Mouse (Mus musculus) heart, postnatal 0 days (tissue): ENCODE measurements at regions not wholly inside any gene's neighbourhood (a gene's known extent, or its start where the extent isn't known, plus 50 kb on each side); places are given as distances from the start of the nearest gene placed in this dataset.
A peak's percentile ranks its signal among the peaks of the same experiment; 100 is the strongest.

Experiments
- ATAC-seq: fragments of 200-750 bp; cut with Nextera tagmentation; 2 replicates; pipeline ENCODE4 v1.8.0; 2017; ENCODE audit warnings: low read depth, moderate number of reproducible peaks, moderate library complexity; ENCODE audit not compliant: insufficient read depth
- DNase-seq: peaks from one replicate; pipeline ENCODE4 v3.0.0-alpha.2; 2016; ENCODE audit warnings: low spot score
- H3K27ac ChIP-seq: fragments of 300-500 bp; sonication (generic); 2 replicates; pipeline ENCODE4 v1.5.1; 2014; ENCODE audit warnings: low read depth, mild to moderate bottlenecking
- H3K27me3 ChIP-seq: fragments of 300-500 bp; sonication (generic); 2 replicates; pipeline ENCODE4 v1.6.1; 2014; ENCODE audit warnings: low read length, mixed read lengths; ENCODE audit not compliant: control insufficient read depth, insufficient read depth
- H3K36me3 ChIP-seq: fragments of 300-500 bp; sonication (generic); replicated peaks from 2 replicates; pipeline ENCODE4 v1.6.1; 2014; ENCODE audit warnings: low read length, mixed read lengths; ENCODE audit not compliant: control insufficient read depth, insufficient read depth
- H3K4me1 ChIP-seq: fragments of 300-500 bp; sonication (generic); 2 replicates; pipeline ENCODE4 v1.6.1; 2014; ENCODE audit warnings: antibody characterized with exemption; ENCODE audit not compliant: control insufficient read depth, insufficient read depth
- H3K4me2 ChIP-seq: fragments of 300-500 bp; sonication (generic); 2 replicates; pipeline ENCODE4 v1.6.1; 2014; ENCODE audit warnings: low read depth, mild to moderate bottlenecking, low read length, moderate library complexity
- H3K4me3 ChIP-seq: fragments of 300-500 bp; sonication (generic); 2 replicates; pipeline ENCODE4 v1.5.1; 2014; ENCODE audit warnings: low read depth, low read length
- H3K9ac ChIP-seq: fragments of 300-500 bp; sonication (generic); replicated peaks from 2 replicates; pipeline ENCODE4 v1.6.1; 2014; ENCODE audit warnings: low read depth, low read length, mixed read lengths
- H3K9me3 ChIP-seq: fragments of 300-500 bp; sonication (generic); replicated peaks from 2 replicates; pipeline ENCODE4 v1.6.1; 2016; ENCODE audit warnings: low read length; ENCODE audit not compliant: control insufficient read depth
- CTCF ChIP-seq: IDR thresholded peaks from 2 replicates; pipeline ENCODE4 v1.5.1; 2016; ENCODE audit warnings: antibody characterized with exemption, control low read depth, low read depth
- EP300 ChIP-seq: IDR thresholded peaks from 2 replicates; pipeline ENCODE4 v1.6.1; 2016; ENCODE audit warnings: antibody characterized with exemption, low read depth
- WGBS: fragments of 180-500 bp; shearing (Covaris S2); extraction: QIAGEN DNeasy Blood & Tissue Kit; methylation state at CpG from one replicate; pipeline ENCODE4 v1.1.7; 2014; 5-methylcytosine and 5-hydroxymethylcytosine counted together

GRCm38 (mm10) chr3:102316151-102316550, 111.7 kb upstream of the Vangl1 start:
- no peak overlapping the region for H3K4me3 ChIP-seq
- no peak for DNase-seq
- no peak overlapping the region for H3K4me2 ChIP-seq
- no peak overlapping the region for H3K27ac ChIP-seq
- 84% methylated on average over 3 of the region's 3 CpGs for WGBS
- no peak overlapping the region for H3K9ac ChIP-seq
- H3K27me3 ChIP-seq, result no peaks in the 10 kb centered on the region
- no peaks in the 10 kb centered on the region for H3K9me3 ChIP-seq
- no peak for TF ChIP-seq EP300
- no peak for TF ChIP-seq CTCF
- no peaks in the 10 kb centered on the region for H3K36me3 ChIP-seq
- H3K4me1 ChIP-seq, result no peaks in the 10 kb centered on the region
- ATAC-seq, result no peak

- H3K9ac ChIP-seq, result no peak overlapping the region
- DNase-seq (no peak), ATAC-seq (no peak)
- H3K4me1 ChIP-seq, result no peaks in the 10 kb centered on the region
- no peak overlapping the region for H3K4me3 ChIP-seq
- H3K27ac ChIP-seq, result no peak overlapping the region
- H3K36me3 ChIP-seq, result no peaks in the 10 kb centered on the region
- H3K4me2 ChIP-seq, result no peak overlapping the region
- TF ChIP-seq CTCF (no peak), EP300 (no peak)
- H3K27me3 ChIP-seq, result no peaks in the 10 kb centered on the region
- no peaks in the 10 kb centered on the region for H3K9me3 ChIP-seq
- 47% methylated on average over 15 of the region's 15 CpGs for WGBS
Observed at GRCm38 (mm10) chr3:102311482-102312225, 107.2 kb upstream of the Vangl1 start.

- no peak for TF ChIP-seq CTCF
- no peak for TF ChIP-seq EP300
- H3K4me3 ChIP-seq, result no peak overlapping the region
- 79% methylated on average over 9 of the region's 9 CpGs for WGBS
Observed at GRCm38 (mm10) chr3:102310243-102310642, 105.8 kb upstream of the Vangl1 start.

GRCm38 (mm10) chr3:102309756-102310155, 105.3 kb upstream of the Vangl1 start:
- TF ChIP-seq CTCF (peak; percentile 76), EP300 (no peak)
- 0 out of 2 replicates have a peak, but pooled peaks have one; percentile 24 for ATAC-seq
- Histone ChIP-seq H3K27ac (no peak overlapping the region), H3K4me3 (no peak overlapping the region), H3K4me1 (no peaks in the 10 kb centered on the region), H3K9ac (no peak overlapping the region), H3K4me2 (no peak overlapping the region), H3K9me3 (no peaks in the 10 kb centered on the region), H3K27me3 (no peaks in the 10 kb centered on the region), H3K36me3 (no peaks in the 10 kb centered on the region)
- 16% methylated on average over 9 of the region's 9 CpGs for WGBS
- peak; percentile 63 for DNase-seq

More at GRCm38 (mm10) chr3:102310243-102310642, 105.8 kb upstream of the Vangl1 start:
- no peak overlapping the region for H3K4me2 ChIP-seq
- DNase-seq (no peak), ATAC-seq (no peak)
- H3K36me3 ChIP-seq, result no peaks in the 10 kb centered on the region
- H3K27ac ChIP-seq, result no peak overlapping the region
- H3K27me3 ChIP-seq, result no peaks in the 10 kb centered on the region
- no peak overlapping the region for H3K9ac ChIP-seq
- no peaks in the 10 kb centered on the region for H3K9me3 ChIP-seq
- H3K4me1 ChIP-seq, result no peaks in the 10 kb centered on the region

GRCm38 (mm10) chr3:102307656-102308055, 103.2 kb upstream of the Vangl1 start:
- H3K27me3 ChIP-seq, result no peaks in the 10 kb centered on the region
- no peak overlapping the region for H3K4me2 ChIP-seq
- no peak overlapping the region for H3K4me3 ChIP-seq
- no peaks in the 10 kb centered on the region for H3K4me1 ChIP-seq
- no peaks in the 10 kb centered on the region for H3K36me3 ChIP-seq
- H3K27ac ChIP-seq, result no peak overlapping the region
- 37% methylated on average over 1 of the region's 1 CpGs for WGBS
- no peaks in the 10 kb centered on the region for H3K9me3 ChIP-seq
- TF ChIP-seq EP300 (no peak), CTCF (no peak)
- ATAC-seq (no peak), DNase-seq (no peak)
- no peak overlapping the region for H3K9ac ChIP-seq

GRCm38 (mm10) chr3:102292385-102292784, 87.9 kb upstream of the Vangl1 start:
- no peak for DNase-seq
- Histone ChIP-seq H3K4me1 (no peaks in the 10 kb centered on the region), H3K27ac (no peak overlapping the region), H3K4me2 (no peak overlapping the region), H3K4me3 (no peak overlapping the region), H3K9ac (no peak overlapping the region), H3K27me3 (no peaks in the 10 kb centered on the region), H3K36me3 (no peaks in the 10 kb centered on the region), H3K9me3 (0 out of 2 replicates have a peak, but pooled peaks cover 8% of the 10 kb centered on the region)
- 74% methylated on average over 3 of the region's 3 CpGs for WGBS
- ATAC-seq, result no peak
- no peak for TF ChIP-seq CTCF
- no peak for TF ChIP-seq EP300
